In the genomic region with DNA sequence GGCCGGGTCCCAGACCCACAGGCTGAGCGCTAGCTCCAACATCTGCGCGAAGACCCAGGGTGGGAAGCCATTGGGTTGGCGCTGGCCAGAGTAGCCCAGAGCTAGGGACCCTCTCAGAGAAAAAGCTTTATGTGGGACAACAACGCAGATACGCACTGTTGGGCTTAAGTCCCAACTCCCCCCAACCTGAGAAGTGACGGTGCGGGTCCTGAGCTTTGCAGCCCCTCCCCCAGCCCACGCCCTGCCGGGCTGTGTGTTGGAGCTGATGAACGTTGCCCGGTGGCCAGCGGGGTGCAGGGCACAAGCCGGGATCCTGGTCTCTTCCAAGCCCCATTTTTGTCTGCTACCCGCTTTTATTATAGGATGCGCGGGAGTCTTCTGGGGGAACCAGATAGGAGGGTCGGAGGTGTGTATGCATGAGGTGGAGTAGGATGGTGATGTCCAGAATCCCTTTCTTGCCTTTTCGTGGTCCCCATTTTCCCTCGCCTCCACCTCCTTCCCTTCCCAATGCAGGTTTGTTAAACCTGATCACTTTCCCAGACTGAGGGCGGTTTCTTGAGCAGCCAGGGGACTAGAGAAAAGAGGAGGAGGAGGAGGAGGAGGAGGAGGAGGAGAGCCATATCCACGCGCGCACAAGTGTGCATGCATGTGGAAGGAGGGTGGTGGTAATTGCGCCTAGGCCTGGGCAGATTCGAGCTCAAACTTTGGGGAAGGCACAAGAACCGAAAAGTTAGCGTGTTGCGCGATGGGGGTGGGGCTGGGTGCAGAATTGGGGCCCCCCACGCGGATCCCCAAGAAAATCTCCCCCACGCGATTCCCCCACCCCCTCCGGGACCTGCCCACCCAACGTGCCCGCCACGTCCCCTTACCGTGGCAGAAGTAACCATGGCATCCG, we compare ENCODE assay signal across 8 mouse cellular contexts. TPM values are rescaled to one million over a fixed set of nuclear protein-coding genes. Genes with fewer than 3 reads are reported as not detected.
A peak's percentile ranks its signal among the peaks of the same experiment; 100 is the strongest.
DNase-seq lines count a peak whose midpoint lies in the region; ATAC-seq and TF ChIP-seq lines count a peak whose summit lies in the region.

No protein-coding gene starts in this region.

- peak overlapping the region; percentile 46 for H3K9ac ChIP-seq in lung, embryonic 14.5 days
- peak overlapping the region; percentile 58 for H3K9ac ChIP-seq in kidney, embryonic 15.5 days
- peak overlapping the region; percentile 27 for H3K9ac ChIP-seq in neural tube, embryonic 11.5 days (ENCODE audit: low read length)

- no peak for TF ChIP-seq CTCF in lung, embryonic 14.5 days (IDR thresholded peaks at IDR 0.05; ENCODE audit: low read depth)

- under 1% methylated on average over 41 of the region's 41 CpGs for WGBS in lung, embryonic 14.5 days
- under 1% methylated on average over 41 of the region's 41 CpGs for WGBS in forebrain, embryonic 10.5 days
- WGBS in kidney, embryonic 15.5 days: under 1% methylated on average over 41 of the region's 41 CpGs
- WGBS in neural tube, embryonic 11.5 days: under 1% methylated on average over 41 of the region's 41 CpGs

- peak; percentile 41 for DNase-seq in lung, embryonic 14.5 days
- DNase-seq in lung, postnatal 4 days: no peak
- DNase-seq in forebrain, embryonic 10.5 days (ENCODE audit: extremely low spot score, low spot score): peak; percentile 45
- DNase-seq in neural tube, embryonic 11.5 days (ENCODE audit: low spot score): peak; percentile 47
- DNase-seq in thymus, postnatal 10 days (ENCODE audit: low spot score in 2 of 2): no peak
- DNase-seq in thymus, postnatal 25 days: no peak
- no peak for DNase-seq in lung, postnatal 10 days

- 0 out of 2 replicates have a peak overlapping the region, but pooled peaks have one; percentile 16 for H3K27ac ChIP-seq in lung, embryonic 14.5 days (ENCODE audit: low read depth)
- H3K27ac ChIP-seq in forebrain, embryonic 10.5 days: peak overlapping the region; percentile 78
- H3K27ac ChIP-seq in kidney, embryonic 15.5 days: peak overlapping the region; percentile 83
- no peak overlapping the region for H3K27ac ChIP-seq in neural tube, embryonic 11.5 days (ENCODE audit: low read depth, low read length)

- peaks cover 6% of the 10 kb centered on the region for H3K4me1 ChIP-seq in lung, embryonic 14.5 days (ENCODE audit: insufficient read depth)
- H3K4me1 ChIP-seq in forebrain, embryonic 10.5 days: peaks cover 85% of the 10 kb centered on the region
- H3K4me1 ChIP-seq in kidney, embryonic 15.5 days: peaks cover 81% of the 10 kb centered on the region
- H3K4me1 ChIP-seq in neural tube, embryonic 11.5 days (ENCODE audit: control insufficient read depth, insufficient read depth, low read length): peaks cover 12% of the 10 kb centered on the region; the same call in 1 of the 2 replicates

- H3K4me2 ChIP-seq in lung, embryonic 14.5 days: peak overlapping the region; percentile 87
- peak overlapping the region; percentile 92 for H3K4me2 ChIP-seq in kidney, embryonic 15.5 days
- H3K4me2 ChIP-seq in neural tube, embryonic 11.5 days (ENCODE audit: low read depth): peak overlapping the region; percentile 65

- ATAC-seq in lung, embryonic 14.5 days (ENCODE audit: insufficient read depth): 0 out of 2 replicates have a peak, but pooled peaks have one; percentile 11
- ATAC-seq in kidney, embryonic 15.5 days (replicated peaks; ENCODE audit: low FRiP score): 0 out of 2 replicates have a peak, but pooled peaks have one; percentile 17
- ATAC-seq in neural tube, embryonic 11.5 days (ENCODE audit: insufficient read depth, low FRiP score, low TSS enrichment): peak; percentile 45; the same call in 1 of the 2 replicates

- peak overlapping the region; percentile 45 for H3K4me3 ChIP-seq in lung, embryonic 14.5 days (ENCODE audit: low read depth, low read length)
- peak overlapping the region; percentile 57 for H3K4me3 ChIP-seq in forebrain, embryonic 10.5 days
- peak overlapping the region; percentile 60 for H3K4me3 ChIP-seq in kidney, embryonic 15.5 days (replicated peaks)
- H3K4me3 ChIP-seq in neural tube, embryonic 11.5 days (ENCODE audit: low read depth, low read length): peak overlapping the region; percentile 38

- H3K36me3 ChIP-seq in lung, embryonic 14.5 days (ENCODE audit: insufficient read depth): no peaks in the 10 kb centered on the region
- H3K36me3 ChIP-seq in forebrain, embryonic 10.5 days (replicated peaks): no peaks in the 10 kb centered on the region
- H3K36me3 ChIP-seq in kidney, embryonic 15.5 days: no peaks in the 10 kb centered on the region
- H3K36me3 ChIP-seq in neural tube, embryonic 11.5 days (ENCODE audit: control insufficient read depth, insufficient read depth, low read length): no peaks in the 10 kb centered on the region

- no peaks in the 10 kb centered on the region for H3K9me3 ChIP-seq in lung, embryonic 14.5 days (ENCODE audit: low read depth, low read length)
- H3K9me3 ChIP-seq in forebrain, embryonic 10.5 days: no peaks in the 10 kb centered on the region
- no peaks in the 10 kb centered on the region for H3K9me3 ChIP-seq in kidney, embryonic 15.5 days (replicated peaks)
- H3K9me3 ChIP-seq in neural tube, embryonic 11.5 days (ENCODE audit: control insufficient read depth, low read length): no peaks in the 10 kb centered on the region

- H3K27me3 ChIP-seq in lung, embryonic 14.5 days (ENCODE audit: insufficient read depth, low read length): peaks cover 17% of the 10 kb centered on the region; the same call in 1 of the 2 replicates
- peaks cover 86% of the 10 kb centered on the region for H3K27me3 ChIP-seq in forebrain, embryonic 10.5 days (ENCODE audit: poor library complexity, severe bottlenecking)
- H3K27me3 ChIP-seq in kidney, embryonic 15.5 days: 0 out of 2 replicates have a peak, but pooled peaks cover 11% of the 10 kb centered on the region
- peaks cover 47% of the 10 kb centered on the region for H3K27me3 ChIP-seq in neural tube, embryonic 11.5 days (ENCODE audit: control insufficient read depth, insufficient read depth, low read length)

RNA-seq across cellular contexts. Expression of a gene that starts 2.6 kb away (rescaled TPM):
- 4.3 and 4.7 TPM in 2 replicates for polyA plus RNA-seq in lung, embryonic 14.5 days (2014; fragmentation: Nextera tagmentation; extraction: Ambion mirVana)
- 6.6 and 6.7 TPM in 2 replicates for polyA plus RNA-seq in forebrain, embryonic 10.5 days (2016; fragmentation: Nextera tagmentation; extraction: Ambion mirVana)
- 16.2 and 16.6 TPM in 2 replicates for polyA plus RNA-seq in kidney, embryonic 15.5 days (2015; fragmentation: Nextera tagmentation; extraction: Ambion mirVana)
- polyA plus RNA-seq in neural tube, embryonic 11.5 days (2014; fragmentation: Nextera tagmentation; extraction: Ambion mirVana): 9.8 and 9.9 TPM in 2 replicates

Comparison
In these comparisons a context has a peak if more than half of its experiments do, and no peak if none do; other contexts are left out.
1. DNase-seq: peak in lung, embryonic 14.5 days (single experiment), forebrain, embryonic 10.5 days (single experiment) and neural tube, embryonic 11.5 days (single experiment); none in lung, postnatal 4 days (0 of 2), thymus, postnatal 10 days (0 of 2), thymus, postnatal 25 days (single experiment) and lung, postnatal 10 days (single experiment).
2. Peak in every context shown above with its lines, with median percentiles within 50 percentile points of each other: ATAC-seq, H3K4me2 ChIP-seq, H3K4me3 ChIP-seq and H3K9ac ChIP-seq.